Mouse (Mus musculus): Measurements from ENCODE around the gene Zbtb40. TPM values are rescaled to one million over a fixed set of nuclear protein-coding genes. Genes with fewer than 3 reads are reported as not detected.
A peak's percentile ranks its signal among the peaks of the same experiment; 100 is the strongest.

The Zbtb40 gene
- polyA plus RNA-seq (2012; ENCODE audit: insufficient read depth, insufficient read length, missing spikeins): 4.8 and 6.3 TPM in 2 replicates

DNA sequence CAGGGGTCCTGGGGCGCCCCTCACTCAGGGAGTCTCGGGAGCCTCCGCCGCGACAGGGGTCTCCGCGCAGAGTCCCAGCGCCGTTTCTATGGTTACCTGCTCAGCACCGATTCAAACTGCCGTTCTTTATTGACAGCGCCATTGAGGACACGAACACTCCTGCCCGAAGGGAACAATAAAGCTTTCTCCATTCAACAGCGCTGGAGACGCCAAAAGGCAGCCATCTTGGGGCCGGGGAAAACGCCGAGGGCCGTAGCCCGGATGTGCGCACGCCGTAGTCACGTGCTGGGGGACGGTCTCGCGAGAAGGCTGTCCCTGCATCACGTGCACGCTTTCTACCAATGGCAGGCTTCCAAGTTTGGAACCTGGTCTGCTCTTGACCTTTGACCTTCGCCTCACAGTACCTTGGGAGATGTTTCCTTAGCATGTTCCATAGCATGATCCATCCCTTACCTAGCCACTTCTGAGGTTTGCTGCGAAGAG lies at the start of gene Zbtb40:
TSS of gene Zbtb40 (minus strand) at position 252 of the 483 bp plus-strand sequence.
- TF ChIP-seq CTCF (IDR thresholded peaks at IDR 0.05; ENCODE audit: low read depth, low read length) (no peak), POLR2A (IDR thresholded peaks at IDR 0.05; ENCODE audit: borderline replicate concordance, low read depth, low read length) (no peak)
- H3K27ac ChIP-seq (ENCODE audit: insufficient read depth, low read depth, low read length): peak within 1 kb of the TSS; percentile 1
- peak within 1 kb of the TSS; percentile 78 for H3K4me3 ChIP-seq (ENCODE audit: insufficient read depth, low read length)
- H3K4me1 ChIP-seq (ENCODE audit: control insufficient read depth, insufficient read depth, low read length): peaks cover 2% of the 10 kb centered on the region; the same call in 1 of the 2 replicates

DNA sequence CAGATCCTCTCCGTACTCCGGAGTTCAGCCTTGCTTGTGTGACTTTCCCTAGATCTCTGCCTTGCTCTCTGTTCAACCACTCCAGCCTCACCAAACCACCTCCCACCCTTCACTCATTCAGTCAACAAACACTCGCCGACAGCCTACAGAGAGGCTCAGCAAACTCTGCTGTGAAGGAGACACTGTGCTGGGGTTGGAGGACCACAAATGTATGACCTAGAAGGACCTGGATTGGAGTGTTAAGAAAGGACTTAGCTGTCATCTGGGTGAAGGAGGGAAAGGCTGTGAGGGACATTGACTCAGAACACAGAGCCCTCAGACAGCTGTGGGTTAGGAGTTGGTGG lies 49.4 kb upstream of the Zbtb40 start:
- Histone ChIP-seq H3K27ac (ENCODE audit: insufficient read depth, low read depth, low read length) (no peak overlapping the region), H3K4me3 (ENCODE audit: insufficient read depth, low read length) (no peak overlapping the region)
- TF ChIP-seq CTCF (IDR thresholded peaks at IDR 0.05; ENCODE audit: low read depth, low read length) (no peak), POLR2A (IDR thresholded peaks at IDR 0.05; ENCODE audit: borderline replicate concordance, low read depth, low read length) (no peak)

DNA sequence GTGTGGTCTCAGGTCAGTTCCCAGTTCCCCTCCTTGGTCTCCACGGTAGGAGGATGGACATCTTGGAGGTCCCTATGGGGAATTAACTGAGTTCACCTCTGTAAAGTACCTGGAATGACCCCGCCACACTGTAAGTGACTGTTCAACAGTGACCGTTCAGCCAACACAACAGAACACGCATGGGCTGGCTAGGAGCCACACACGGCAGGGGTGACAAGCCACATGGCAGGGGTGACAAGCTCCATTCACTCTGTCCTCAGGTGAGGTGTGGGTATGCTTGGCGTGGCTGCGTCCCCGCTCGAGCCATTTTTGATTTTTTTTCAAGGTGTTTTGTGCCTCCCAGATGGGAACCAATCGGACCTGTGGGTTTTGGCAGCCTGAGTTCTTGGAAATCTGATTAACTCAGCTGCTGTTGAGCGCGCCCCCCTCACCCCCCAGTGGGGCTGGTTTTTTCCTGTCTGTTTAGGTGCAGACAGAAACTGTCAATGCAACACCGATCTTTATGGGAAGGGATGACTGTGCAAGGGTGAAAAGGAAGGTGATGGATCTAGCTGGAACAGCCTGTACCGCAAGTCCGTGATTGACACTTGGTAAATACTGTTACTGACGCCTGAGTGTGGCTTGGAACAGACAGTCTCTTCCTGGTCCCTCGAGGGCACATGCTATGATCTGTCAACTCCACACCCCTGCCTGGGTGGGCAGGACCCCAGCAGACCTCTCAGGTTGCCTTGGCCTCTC lies 48.8 kb upstream of the Zbtb40 start:
- Histone ChIP-seq H3K27ac (ENCODE audit: insufficient read depth, low read depth, low read length) (no peak overlapping the region), H3K4me1 (ENCODE audit: control insufficient read depth, insufficient read depth, low read length) (no peaks in the 10 kb centered on the region), H3K4me3 (ENCODE audit: insufficient read depth, low read length) (no peak overlapping the region)
- TF ChIP-seq CTCF (IDR thresholded peaks at IDR 0.05; ENCODE audit: low read depth, low read length): no peak
- no peak for TF ChIP-seq POLR2A (IDR thresholded peaks at IDR 0.05; ENCODE audit: borderline replicate concordance, low read depth, low read length)

More for the DNA sequence above, 49.4 kb upstream of the Zbtb40 start:
- no peaks in the 10 kb centered on the region for H3K4me1 ChIP-seq (ENCODE audit: control insufficient read depth, insufficient read depth, low read length)

DNA sequence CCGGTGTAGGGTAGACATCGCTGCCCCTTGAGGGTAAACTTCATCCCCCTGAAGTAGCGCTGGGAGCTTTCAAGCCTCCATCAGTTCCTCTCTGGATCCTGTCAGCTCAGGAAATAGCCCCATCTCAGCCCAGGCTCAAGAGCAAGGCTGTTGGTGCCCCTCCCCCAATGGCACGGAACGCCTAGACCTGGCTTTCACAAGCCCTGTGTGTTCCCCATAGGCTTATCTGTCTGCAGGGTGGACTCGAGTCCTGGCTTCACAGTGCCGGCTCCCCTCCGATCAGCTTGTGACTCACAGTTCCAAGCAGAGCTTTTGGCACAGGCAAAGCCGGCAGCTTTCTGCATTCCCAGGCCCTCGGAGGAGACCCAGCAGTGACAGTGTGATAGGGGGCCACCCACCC lies 47.8 kb upstream of the Zbtb40 start:
- H3K4me1 ChIP-seq (ENCODE audit: control insufficient read depth, insufficient read depth, low read length): no peaks in the 10 kb centered on the region
- no peak for TF ChIP-seq POLR2A (IDR thresholded peaks at IDR 0.05; ENCODE audit: borderline replicate concordance, low read depth, low read length)
- TF ChIP-seq CTCF (IDR thresholded peaks at IDR 0.05; ENCODE audit: low read depth, low read length): no peak
- no peak overlapping the region for H3K27ac ChIP-seq (ENCODE audit: insufficient read depth, low read depth, low read length)
- H3K4me3 ChIP-seq (ENCODE audit: insufficient read depth, low read length): no peak overlapping the region

DNA sequence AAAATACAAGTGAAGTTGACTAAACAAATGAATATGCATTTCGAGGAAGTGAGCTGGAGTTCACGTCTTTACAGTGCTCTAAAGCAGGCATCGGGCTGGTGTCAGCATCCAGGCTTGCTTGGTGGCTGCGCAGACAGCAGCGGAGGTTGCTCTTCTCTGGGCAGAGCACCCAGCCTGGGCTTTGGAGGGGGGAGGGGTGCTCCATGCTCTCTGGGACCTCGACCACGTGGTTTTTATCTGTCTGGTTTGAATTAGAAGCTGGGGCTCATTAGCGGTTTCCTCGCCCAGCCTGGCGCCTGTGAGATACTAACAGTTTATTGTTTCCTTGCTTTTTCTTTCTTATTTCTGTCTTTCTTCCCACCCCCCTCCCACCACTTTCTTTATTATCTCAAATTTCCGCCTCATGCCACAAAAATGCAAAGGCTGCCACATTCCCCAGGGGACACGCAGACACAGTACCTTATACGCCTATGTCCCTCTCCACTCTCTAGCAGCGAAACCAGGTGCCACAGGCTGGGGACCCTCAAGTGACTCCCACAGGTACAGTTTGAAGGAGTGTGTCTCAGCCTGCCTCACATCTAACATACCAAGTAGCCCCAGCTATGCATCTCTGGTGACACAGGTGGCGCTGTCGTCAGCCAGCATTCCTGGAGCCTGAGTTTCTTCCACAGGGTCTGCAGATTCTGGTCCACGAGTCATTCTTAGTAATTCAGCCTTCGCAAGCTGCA lies 36.6 kb upstream of the Zbtb40 start:
- H3K27ac ChIP-seq (ENCODE audit: insufficient read depth, low read depth, low read length): no peak overlapping the region
- TF ChIP-seq POLR2A (IDR thresholded peaks at IDR 0.05; ENCODE audit: borderline replicate concordance, low read depth, low read length) (no peak), CTCF (IDR thresholded peaks at IDR 0.05; ENCODE audit: low read depth, low read length) (no peak)
- no peak overlapping the region for H3K4me3 ChIP-seq (ENCODE audit: insufficient read depth, low read length)
- H3K4me1 ChIP-seq (ENCODE audit: control insufficient read depth, insufficient read depth, low read length): no peaks in the 10 kb centered on the region

DNA sequence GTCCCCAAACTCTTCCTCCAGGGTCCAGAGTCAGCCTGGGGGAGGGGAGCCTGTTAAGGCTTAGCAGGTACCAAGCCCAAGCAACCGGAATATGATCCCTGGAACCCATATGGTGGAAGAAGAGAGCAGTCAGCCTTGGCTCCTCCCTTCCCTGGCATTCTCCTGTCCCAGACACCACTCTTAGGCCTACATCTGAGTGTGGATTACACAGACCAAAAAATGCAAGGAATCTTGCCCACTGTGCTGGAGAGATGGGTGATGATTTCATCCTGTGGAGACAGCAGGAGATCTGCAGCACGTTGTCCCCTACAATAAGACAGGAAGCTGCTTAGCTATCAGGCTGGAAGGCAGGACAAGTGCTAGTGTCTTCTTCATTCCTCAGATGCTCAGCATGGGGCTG lies 34.3 kb upstream of the Zbtb40 start:
- Histone ChIP-seq H3K27ac (ENCODE audit: insufficient read depth, low read depth, low read length) (no peak overlapping the region), H3K4me1 (ENCODE audit: control insufficient read depth, insufficient read depth, low read length) (no peaks in the 10 kb centered on the region), H3K4me3 (ENCODE audit: insufficient read depth, low read length) (no peak overlapping the region)
- TF ChIP-seq CTCF (IDR thresholded peaks at IDR 0.05; ENCODE audit: low read depth, low read length) (no peak), POLR2A (IDR thresholded peaks at IDR 0.05; ENCODE audit: borderline replicate concordance, low read depth, low read length) (no peak)

DNA sequence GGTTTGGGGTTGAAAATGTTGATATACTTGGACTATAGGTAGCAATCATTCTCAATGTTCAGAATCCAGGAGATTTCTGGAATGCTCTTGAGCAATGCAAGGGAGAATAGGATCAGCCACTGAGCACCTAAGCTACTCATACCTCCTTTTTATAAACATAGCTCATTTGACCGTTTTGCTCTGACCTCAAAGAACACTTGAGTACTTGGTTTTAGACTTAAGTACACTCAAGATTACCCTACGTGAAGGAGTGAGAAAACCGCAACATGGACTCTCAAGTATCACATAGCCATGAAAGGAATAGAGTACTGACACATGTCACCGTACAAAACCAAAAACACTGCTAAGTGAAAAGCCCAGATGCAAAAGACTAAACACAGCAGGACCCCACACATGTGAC lies 32.8 kb upstream of the Zbtb40 start:
- H3K4me3 ChIP-seq (ENCODE audit: insufficient read depth, low read length): no peak overlapping the region
- peaks cover 3% of the 10 kb centered on the region; the same call in 1 of the 2 replicates for H3K4me1 ChIP-seq (ENCODE audit: control insufficient read depth, insufficient read depth, low read length)
- no peak for TF ChIP-seq CTCF (IDR thresholded peaks at IDR 0.05; ENCODE audit: low read depth, low read length)
- TF ChIP-seq POLR2A (IDR thresholded peaks at IDR 0.05; ENCODE audit: borderline replicate concordance, low read depth, low read length): no peak
- H3K27ac ChIP-seq (ENCODE audit: insufficient read depth, low read depth, low read length): no peak overlapping the region

DNA sequence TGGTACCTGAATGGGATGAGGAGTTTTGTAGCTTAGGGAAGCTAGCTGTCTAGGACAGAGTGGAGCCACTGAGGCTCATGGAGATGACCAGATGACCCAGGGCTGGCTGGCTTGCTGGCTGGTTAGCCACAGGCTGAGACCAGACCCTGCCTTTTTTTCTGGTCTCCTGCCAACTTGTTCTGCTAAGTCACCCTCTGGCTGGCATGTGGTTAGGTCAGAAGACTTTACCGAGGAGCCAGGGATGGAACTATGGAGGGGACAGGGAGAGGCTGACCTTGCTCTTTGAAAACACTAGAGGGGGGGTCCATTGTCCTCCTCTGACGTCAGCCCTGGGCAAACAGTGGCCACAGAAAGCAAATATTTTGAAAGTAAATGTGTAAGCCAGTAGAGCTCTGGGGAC lies 28.6 kb upstream of the Zbtb40 start:
- Histone ChIP-seq H3K4me3 (ENCODE audit: insufficient read depth, low read length) (no peak overlapping the region), H3K27ac (ENCODE audit: insufficient read depth, low read depth, low read length) (no peak overlapping the region), H3K4me1 (ENCODE audit: control insufficient read depth, insufficient read depth, low read length) (peaks cover 3% of the 10 kb centered on the region; the same call in 1 of the 2 replicates)
- TF ChIP-seq POLR2A (IDR thresholded peaks at IDR 0.05; ENCODE audit: borderline replicate concordance, low read depth, low read length) (no peak), CTCF (IDR thresholded peaks at IDR 0.05; ENCODE audit: low read depth, low read length) (no peak)

DNA sequence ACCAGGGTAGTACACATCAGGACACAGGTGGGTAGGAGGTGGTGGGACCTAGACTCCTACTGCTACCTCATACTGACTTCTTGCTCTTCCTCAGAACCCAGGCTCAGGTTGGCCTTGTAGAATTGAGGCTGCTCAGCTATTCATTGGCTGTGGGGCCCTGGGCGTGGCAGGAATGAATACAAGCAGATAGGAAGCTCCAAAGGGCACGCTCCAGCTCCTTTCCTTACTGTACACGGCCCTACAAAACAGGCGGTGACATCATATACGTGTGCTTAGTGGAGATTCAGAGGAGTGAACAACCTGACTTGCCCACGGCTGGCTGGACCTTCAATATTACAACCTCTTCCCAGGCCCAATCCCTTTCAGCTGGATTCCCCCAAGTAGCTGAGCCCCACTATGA lies 22.6 kb upstream of the Zbtb40 start:
- TF ChIP-seq CTCF (IDR thresholded peaks at IDR 0.05; ENCODE audit: low read depth, low read length) (no peak), POLR2A (IDR thresholded peaks at IDR 0.05; ENCODE audit: borderline replicate concordance, low read depth, low read length) (no peak)
- no peak overlapping the region for H3K4me3 ChIP-seq (ENCODE audit: insufficient read depth, low read length)
- no peak overlapping the region for H3K27ac ChIP-seq (ENCODE audit: insufficient read depth, low read depth, low read length)
- H3K4me1 ChIP-seq (ENCODE audit: control insufficient read depth, insufficient read depth, low read length): no peaks in the 10 kb centered on the region

DNA sequence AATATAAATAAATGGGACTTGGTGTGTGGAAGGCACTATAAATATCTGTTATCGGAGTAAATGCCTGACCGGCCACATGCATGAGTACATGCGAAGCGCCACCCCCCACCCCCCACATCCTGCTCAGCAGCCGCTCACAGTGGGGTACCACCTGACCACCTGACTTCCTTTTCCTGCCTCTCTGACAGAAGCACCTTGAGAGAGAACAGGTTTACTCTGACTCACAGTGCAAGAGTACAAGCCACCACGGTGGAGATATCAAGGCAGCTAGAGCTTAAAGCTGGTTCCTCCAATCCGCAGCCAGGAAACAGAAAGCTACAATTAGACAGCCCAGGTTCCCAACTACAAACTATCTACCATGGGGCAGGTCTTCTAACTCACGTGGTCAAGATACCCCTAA lies 19.9 kb upstream of the Zbtb40 start:
- Histone ChIP-seq H3K27ac (ENCODE audit: insufficient read depth, low read depth, low read length) (no peak overlapping the region), H3K4me1 (ENCODE audit: control insufficient read depth, insufficient read depth, low read length) (no peaks in the 10 kb centered on the region), H3K4me3 (ENCODE audit: insufficient read depth, low read length) (no peak overlapping the region)
- no peak for TF ChIP-seq CTCF (IDR thresholded peaks at IDR 0.05; ENCODE audit: low read depth, low read length)
- no peak for TF ChIP-seq POLR2A (IDR thresholded peaks at IDR 0.05; ENCODE audit: borderline replicate concordance, low read depth, low read length)

All from bone marrow macrophage, adult 2 months (primary cell).